Mouse (Mus musculus) liver, adult 2 months (tissue): ENCODE data around the gene Gm2663. TPM values are rescaled to one million over a fixed set of nuclear protein-coding genes. Genes with fewer than 3 reads are reported as not detected.

ENCODE experiments used
- DNase-seq: peaks from one replicate; pipeline ENCODE4 v3.0.0-alpha.2; 2011; ENCODE audit warnings: low read depth, low spot score; ENCODE audit errors: extremely low read depth
- H3K27ac ChIP-seq: fragments of 200-500 bp; replicated peaks from 2 replicates; pipeline ENCODE4 v1.5.1; 2012; ENCODE audit warnings: low read depth, mild to moderate bottlenecking, control low read depth, inconsistent platforms, low read length; ENCODE audit not compliant: insufficient read depth
- H3K27me3 ChIP-seq: fragments of 200-500 bp; 2 replicates; pipeline ENCODE4 v1.6.1; 2012; ENCODE audit warnings: mild to moderate bottlenecking, moderate library complexity, low read length, inconsistent platforms; ENCODE audit not compliant: control insufficient read depth, insufficient read depth
- H3K36me3 ChIP-seq: fragments of 200-500 bp; 2 replicates; pipeline ENCODE4 v1.6.1; 2012; ENCODE audit warnings: low read length, inconsistent platforms; ENCODE audit not compliant: control insufficient read depth, insufficient read depth
- H3K4me1 ChIP-seq: fragments of 200-500 bp; 2 replicates; pipeline ENCODE4 v1.6.1; 2011; ENCODE audit warnings: low read length; ENCODE audit not compliant: control insufficient read depth, insufficient read depth
- H3K4me3 ChIP-seq: fragments of 200-500 bp; 2 replicates; pipeline ENCODE4 v1.5.1; 2011; ENCODE audit warnings: low read depth, mild to moderate bottlenecking, control low read depth, low read length, moderate library complexity; ENCODE audit not compliant: insufficient read depth
- H3K79me2 ChIP-seq: fragments of 200-500 bp; 2 replicates; pipeline ENCODE4 v1.6.1; 2012; ENCODE audit warnings: inconsistent platforms, mild to moderate bottlenecking, low read length, moderate library complexity; ENCODE audit not compliant: control insufficient read depth, insufficient read depth
- H3K9ac ChIP-seq: fragments of 200-500 bp; 2 replicates; pipeline ENCODE4 v1.6.1; 2012; ENCODE audit warnings: low read depth, mild to moderate bottlenecking, control low read depth, inconsistent platforms, low read length
- CTCF ChIP-seq: fragments of 200-500 bp; IDR thresholded peaks from 2 replicates; pipeline ENCODE4 v1.5.1; 2011; ENCODE audit warnings: low read depth, low read length, control low read depth
- POLR2A ChIP-seq: fragments of 200-500 bp; IDR thresholded peaks from 2 replicates; pipeline ENCODE4 v1.6.1; 2011; ENCODE audit warnings: low read length, control low read depth; ENCODE audit not compliant: insufficient read depth; ENCODE audit errors: extremely low read depth
- polyA plus RNA-seq: library from polyadenylated mRNA; depleted of rRNA; stranded (reverse); fragments of >200 nt; gene quantifications from 2 replicates; pipeline ENCODE4 v1.2.3, GENCODE M21; 2012; rRNA removed
- total RNA-seq: library from RNA; depleted of rRNA; stranded (reverse); fragments of >200 nt; gene quantifications from 2 replicates; pipeline ENCODE4 v1.2.3, GENCODE M21; 2014; rRNA removed

Gene Gm2663
- total and polyA plus RNA-seq, 2 experiments, result not detected

GRCm38 (mm10) chr6:40951770-40952169 is 47.5 kb downstream of the Gm2663 start, which contains the start of gene Gm4744:
Gene Gm4744, minus strand, starts transcription at chr6:40951870.
- DNase-seq, result no peak
- no peaks in the 10 kb centered on the region for H3K4me1 ChIP-seq

More at GRCm38 (mm10) chr6:40951770-40952169, 47.5 kb downstream of the Gm2663 start, which contains the start of gene Gm4744:
- H3K4me3 ChIP-seq, result no peak within 1 kb of the TSS
- no peaks in the 10 kb centered on the region for H3K36me3 ChIP-seq
- no peaks in the 10 kb centered on the region for H3K79me2 ChIP-seq
- H3K9ac ChIP-seq, result no peak within 1 kb of the TSS
- no peak within 1 kb of the TSS for H3K27ac ChIP-seq
- TF ChIP-seq POLR2A (no peak), CTCF (no peak)
- H3K27me3 ChIP-seq, result no peaks in the 10 kb centered on the region

Other genes starting within 250 kb of the Gm2663 start
- gene Moxd2, start 112.0 kb downstream of the Gm2663 start, total RNA-seq, result not detected in 2 replicates
- gene Moxd2, start 112.0 kb downstream of the Gm2663 start, polyA plus RNA-seq, result not detected in 2 replicates
- gene Prss58, start 99.1 kb downstream of the Gm2663 start, total RNA-seq, result not detected in 2 replicates
- gene Prss58, start 99.1 kb downstream of the Gm2663 start, polyA plus RNA-seq, result not detected in 2 replicates
- gene 1700074P13Rik, start 58.9 kb downstream of the Gm2663 start, total RNA-seq, result not detected in 2 replicates
- gene 1700074P13Rik, start 58.9 kb downstream of the Gm2663 start, polyA plus RNA-seq, result not detected in 2 replicates
- not detected in 2 replicates for gene Gm4744, start 47.6 kb downstream of the Gm2663 start, total RNA-seq
- not detected in 2 replicates for gene Gm4744, start 47.6 kb downstream of the Gm2663 start, polyA plus RNA-seq
- not detected in 2 replicates for gene 1810009J06Rik, start 34.7 kb downstream of the Gm2663 start, total RNA-seq
- not detected in 2 replicates for gene 1810009J06Rik, start 34.7 kb downstream of the Gm2663 start, polyA plus RNA-seq
- 8.5 and 43.8 TPM in 2 replicates for gene 2210010C04Rik, start 36.0 kb upstream of the Gm2663 start, total RNA-seq
- 0.22 and 0.25 TPM in 2 replicates for gene 2210010C04Rik, start 36.0 kb upstream of the Gm2663 start, polyA plus RNA-seq